Mouse (Mus musculus) left cerebral cortex, postnatal 4 days (tissue): ENCODE results near the gene Ankrd33. TPM values are rescaled to one million over a fixed set of nuclear protein-coding genes. Genes with fewer than 3 reads are reported as not detected.
A peak's percentile ranks its signal among the peaks of the same experiment; 100 is the strongest.
"Not testable (repeated sequence)": the region's sequence is repeated elsewhere in the genome, so short reads cannot be mapped to it uniquely, and the experiment has no call there.

Experiments used
- DNase-seq: peaks from one replicate; pipeline ENCODE4 v3.0.0-alpha.2; 2022
- intact Hi-C: fragments of 180-260 bp; cut with DNase I; formaldehyde crosslinking; loops from one replicate; pipeline ENCODE4 v1.15.1; 2025
- total RNA-seq, 2 experiments: library from RNA; stranded (reverse); gene quantifications; 2 replicates each; pipeline ENCODE4 v1.2.3; 2021

The Ankrd33 gene
- total RNA-seq, 2 experiments from 2014 or later, result not detected

DNA sequence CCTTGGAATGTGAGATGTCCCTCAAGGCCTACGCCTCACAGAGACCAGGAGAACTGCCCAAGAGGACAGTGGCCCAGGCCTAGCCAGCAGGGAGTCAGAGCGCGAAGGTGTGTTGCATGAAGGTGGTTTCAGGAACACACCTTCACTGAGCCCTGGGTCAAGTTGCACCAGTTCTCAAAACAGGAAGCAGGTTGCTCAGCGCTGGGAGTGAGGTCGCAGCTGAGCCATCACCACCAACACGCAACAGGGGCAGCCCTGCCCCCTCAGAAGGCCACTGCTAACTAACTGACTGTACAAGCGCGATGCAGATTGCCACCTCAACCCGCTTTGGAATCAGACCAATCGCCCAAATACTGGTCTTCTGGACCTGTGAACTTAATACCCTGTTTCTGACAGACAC is 31.1 kb upstream of the Ankrd33 start:
- DNase-seq, result no peak
- intact Hi-C loops, result no loop called here

DNA sequence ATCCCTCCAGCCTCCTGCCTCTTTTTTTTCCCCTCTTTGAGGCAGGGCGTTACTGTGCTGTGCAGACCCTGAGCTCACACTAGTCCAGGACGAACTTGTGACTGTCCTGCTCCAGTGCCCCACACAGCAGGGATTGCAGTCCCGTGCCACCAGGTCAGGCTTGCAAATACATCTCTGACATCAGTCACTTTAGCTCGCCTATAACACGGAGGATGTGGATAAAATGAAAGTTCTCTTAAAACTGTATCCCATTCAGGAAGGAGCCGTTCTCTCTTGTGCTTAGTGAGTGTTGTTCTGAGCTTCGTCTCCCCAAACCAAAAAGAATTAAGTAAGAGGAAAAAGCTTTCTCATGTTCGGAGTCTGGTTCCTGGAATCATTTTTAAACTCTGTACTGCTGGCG is 29.1 kb upstream of the Ankrd33 start:
- no peak for DNase-seq
- intact Hi-C loops, result no loop called here

DNA sequence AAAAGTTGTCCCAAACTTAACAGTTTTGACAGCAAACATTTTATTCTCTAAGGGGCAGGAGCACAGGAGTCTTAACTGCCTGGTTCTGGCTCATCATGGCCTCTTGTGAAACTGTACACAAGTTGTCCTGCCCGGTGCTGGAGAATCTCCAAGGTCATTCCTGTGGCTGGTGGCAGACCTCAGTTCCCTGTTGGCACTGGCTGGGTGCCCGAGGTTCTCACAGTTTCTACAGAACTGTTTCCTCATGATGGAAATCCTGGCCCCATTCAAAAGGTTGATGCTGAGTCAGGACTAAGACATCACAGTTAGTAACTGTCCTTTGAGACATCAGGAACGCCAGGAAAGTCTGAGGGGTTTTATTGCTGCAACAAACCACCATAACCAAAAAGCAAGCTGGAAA is 28.6 kb upstream of the Ankrd33 start:
- intact Hi-C loops, result no loop called here
- DNase-seq, result peak; percentile 60

DNA sequence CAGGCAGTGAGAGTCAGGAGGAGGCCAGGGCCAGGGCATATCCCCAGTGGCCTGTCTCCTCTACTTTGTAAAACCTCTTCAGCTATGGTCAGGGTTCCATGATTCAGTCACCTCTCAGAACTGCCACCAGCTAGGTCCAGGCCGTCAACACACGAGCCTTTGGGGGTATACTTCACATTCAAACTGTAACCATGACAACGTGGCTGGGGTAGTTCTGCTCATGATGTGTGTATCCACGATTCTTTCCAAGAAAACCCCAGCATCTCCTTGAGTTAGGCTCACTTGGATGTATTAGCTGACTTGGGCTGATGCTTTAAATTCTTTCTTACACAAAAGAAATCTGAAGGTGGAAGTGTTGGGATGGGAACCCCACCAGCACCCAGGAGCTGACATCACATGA is 27.3 kb upstream of the Ankrd33 start:
- intact Hi-C loops, result no loop called here
- no peak for DNase-seq

DNA sequence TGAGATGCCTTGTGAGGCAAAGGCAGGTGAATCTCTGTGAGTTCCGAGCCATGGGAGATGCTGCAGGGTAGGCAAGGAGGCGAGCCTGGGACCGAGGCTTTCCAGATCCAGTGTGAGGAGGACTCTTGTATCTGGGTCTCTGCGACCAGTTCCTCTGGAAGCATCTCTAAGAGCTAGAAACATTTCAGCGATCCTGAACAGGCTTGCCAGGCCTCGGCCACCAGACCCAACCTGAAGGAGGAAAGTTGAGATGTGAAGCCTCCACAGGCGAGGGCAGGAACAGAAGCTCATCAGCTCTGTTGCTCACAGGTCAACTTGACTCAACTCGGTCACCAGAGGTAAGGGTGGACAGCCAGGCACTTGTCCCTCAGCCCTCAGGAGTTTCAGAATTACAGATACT is 24.0 kb upstream of the Ankrd33 start:
- no peak for DNase-seq
- intact Hi-C loops, result no loop called here

DNA sequence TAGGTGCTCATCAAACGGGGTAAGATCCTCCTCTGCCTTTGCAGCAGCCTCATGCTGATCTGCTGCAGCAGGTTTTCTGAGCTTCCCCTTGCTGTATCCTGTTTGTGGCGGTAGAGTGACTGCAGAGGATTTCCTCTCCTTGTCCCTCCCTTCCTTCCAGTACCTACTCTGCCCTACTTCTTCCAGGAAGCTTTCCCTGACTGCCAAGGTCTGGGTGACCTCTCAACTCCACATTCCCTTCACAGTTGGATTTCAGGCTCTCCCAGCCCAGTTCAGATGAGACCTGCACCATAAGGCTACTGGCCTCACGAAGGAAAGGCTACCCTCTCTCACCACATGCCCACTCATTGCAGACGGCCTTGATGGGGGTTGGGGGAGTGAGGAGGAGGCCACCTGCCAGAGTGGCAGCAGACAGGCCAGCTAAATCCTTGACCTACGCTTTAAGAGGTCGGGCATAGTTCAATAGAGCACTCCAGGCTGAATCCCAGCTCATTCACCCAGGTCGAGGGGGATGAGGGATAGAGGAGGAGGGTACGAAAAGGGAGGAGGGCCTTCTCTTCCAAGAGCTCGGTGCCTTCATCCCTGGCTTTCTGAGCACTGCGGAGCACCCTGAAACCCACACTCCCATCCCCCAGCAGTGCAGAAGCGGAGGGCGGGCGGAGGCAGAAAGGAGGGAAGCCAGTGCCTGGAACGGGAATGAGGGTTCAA is 23.3 kb upstream of the Ankrd33 start:
- intact Hi-C loops, result no loop called here
- no peak for DNase-seq

DNA sequence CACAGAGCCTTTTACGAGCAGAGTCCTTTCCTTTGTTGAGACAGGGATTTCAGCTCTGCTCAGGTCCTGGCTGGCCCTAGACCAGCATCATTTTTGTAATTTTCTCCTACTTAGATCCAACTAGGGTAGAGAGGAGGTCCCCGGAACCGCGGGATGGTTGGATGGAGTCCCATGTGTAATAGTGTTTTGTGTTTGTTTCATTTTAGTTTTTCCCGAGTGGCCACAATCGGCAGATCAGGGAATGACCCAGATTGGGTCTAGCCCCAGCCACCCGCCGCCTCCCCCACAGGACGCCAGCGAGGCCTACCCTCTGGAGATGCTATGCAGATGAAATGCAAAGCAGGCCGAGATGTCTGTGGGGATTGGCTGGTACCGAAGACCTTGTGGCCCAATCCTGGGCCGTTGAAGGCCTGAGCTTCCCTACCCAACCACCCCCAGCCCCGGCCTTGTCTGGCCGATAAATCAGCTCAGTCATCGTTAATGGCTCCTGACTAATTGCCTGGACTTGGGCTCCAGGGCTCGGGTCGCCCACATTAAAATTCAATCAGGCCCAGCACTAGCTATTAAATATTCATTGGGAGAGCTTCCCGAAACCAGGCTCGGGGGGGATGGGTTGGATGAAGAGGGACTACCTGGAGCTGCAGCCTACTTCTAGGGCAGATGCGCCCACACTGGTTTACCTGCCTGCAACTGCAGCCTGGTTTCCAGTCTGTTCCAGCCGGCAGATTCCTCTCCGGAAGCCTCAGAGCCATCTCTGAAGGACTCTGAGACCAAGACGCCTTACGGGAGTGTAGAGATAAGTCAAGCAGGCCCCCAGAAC is 22.5 kb upstream of the Ankrd33 start:
- intact Hi-C loops, result no loop called here
- DNase-seq, result no peak

DNA sequence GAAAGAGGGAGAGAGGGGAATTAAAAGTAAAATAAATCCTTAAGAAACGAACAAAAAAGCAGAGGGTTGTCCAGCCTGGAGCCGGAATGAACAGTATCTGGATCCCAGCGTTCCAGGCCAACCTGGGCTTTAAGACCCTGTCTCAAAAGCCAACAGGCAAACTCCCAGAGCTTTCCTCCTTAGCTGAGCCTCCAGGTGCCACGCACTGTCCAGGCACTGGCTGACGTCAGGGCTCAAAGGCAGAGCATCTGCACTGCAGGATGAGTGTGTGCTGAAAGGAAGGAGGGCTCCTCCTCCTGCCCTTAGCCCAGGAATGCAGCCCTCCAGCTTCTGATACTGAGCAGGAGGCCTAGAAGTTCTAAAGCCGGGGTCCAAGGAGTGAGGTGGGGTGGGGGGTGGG is 21.6 kb upstream of the Ankrd33 start:
- intact Hi-C loops, result no loop called here
- DNase-seq, result no peak

DNA sequence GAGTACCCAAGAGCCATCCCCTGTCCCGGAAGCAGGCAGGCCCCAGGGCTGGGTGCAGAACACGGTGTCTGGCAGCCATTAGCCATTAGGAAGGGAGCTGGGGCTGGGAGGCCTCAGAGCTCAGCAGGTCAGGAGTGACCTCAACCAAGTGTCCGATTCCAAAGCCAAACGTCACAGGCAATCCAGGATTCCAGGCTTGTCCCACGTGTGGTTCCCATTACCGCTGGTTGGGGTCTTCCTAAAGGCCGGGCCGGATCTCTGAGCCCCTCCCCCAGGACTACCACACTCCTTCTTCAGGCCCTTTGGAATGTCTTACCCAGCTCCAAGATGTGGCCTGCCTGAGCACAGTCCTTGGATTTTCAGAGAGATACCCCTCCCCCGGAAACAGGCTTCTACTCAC is 20.6 kb upstream of the Ankrd33 start:
- intact Hi-C loops, result no loop called here

DNA sequence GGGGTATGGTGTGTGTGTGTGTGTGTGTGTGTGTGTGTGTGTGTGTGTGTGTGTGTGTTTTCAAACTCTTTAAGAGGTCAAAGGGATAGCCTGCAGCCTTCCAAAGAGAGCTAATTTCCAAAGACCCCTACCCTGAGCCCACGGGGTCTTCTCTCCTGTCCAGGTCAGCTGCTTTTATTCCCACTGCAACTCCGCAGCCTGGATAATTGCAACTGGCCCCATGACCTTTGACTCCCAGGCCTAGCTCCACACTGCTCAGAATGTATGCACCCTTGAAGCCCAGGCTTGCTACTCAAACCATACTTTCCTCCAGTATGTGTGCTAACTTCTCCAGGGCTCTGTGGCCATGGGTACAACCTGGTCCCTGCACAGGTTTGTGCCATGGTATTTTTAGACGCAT is 20.2 kb upstream of the Ankrd33 start:
- intact Hi-C loops, result no loop called here
- DNase-seq, result no peak

More for the DNA sequence above, 20.6 kb upstream of the Ankrd33 start:
- no peak for DNase-seq

DNA sequence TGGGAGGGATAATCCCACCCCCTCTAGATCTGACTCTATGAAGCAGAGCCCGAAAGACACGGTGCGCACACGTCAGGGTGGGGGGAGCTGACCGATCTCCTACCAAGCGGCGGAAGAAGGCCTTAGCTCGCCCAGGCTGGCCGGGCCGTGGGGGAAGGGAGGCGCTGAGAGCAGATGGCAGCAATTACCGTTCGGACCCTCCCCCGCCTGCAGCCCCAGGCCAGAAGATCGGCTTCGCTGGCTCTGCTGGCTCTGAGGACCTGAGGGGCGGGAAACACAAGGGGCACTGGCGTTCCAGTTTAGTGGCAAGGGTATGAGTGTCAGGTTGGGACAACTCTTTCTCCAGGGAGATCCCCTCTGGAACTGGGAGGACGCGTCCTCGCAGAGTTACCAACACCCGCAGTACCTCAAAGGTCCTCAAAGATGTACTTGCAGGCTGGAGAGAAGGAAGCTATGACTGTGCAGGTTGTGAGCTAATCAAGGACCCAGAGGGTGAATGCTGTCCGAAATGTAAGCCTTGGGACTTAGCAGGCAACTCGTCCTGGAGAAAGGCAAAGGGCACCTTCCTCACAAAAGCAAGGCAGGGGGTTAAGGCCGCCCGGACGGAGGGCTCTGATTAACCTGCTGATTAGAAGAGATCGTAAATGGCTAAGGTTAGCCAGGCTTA is 17.4 kb upstream of the Ankrd33 start:
- peak; percentile 91 for DNase-seq
- intact Hi-C loops, result no loop called here

DNA sequence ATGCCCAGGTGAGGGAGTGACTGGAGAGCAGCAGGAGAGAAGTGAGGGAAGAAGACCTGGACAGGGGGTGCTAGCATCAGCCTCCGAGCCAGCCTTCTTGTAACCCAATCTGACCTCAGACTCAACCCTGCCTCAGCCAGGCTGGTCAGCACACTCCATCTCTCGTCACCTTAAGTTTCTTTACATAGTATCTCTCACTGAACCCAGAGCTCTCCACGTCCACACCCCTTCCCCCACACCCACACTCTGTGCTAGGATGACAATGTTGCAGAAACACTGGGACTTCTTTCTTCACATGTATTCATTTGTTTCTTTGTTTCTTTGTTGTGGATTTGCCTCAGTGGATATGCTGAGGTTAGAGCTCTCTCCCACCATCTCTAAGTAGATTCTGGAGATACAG is 14.6 kb upstream of the Ankrd33 start:
- intact Hi-C loops, result no loop called here
- no peak for DNase-seq

DNA sequence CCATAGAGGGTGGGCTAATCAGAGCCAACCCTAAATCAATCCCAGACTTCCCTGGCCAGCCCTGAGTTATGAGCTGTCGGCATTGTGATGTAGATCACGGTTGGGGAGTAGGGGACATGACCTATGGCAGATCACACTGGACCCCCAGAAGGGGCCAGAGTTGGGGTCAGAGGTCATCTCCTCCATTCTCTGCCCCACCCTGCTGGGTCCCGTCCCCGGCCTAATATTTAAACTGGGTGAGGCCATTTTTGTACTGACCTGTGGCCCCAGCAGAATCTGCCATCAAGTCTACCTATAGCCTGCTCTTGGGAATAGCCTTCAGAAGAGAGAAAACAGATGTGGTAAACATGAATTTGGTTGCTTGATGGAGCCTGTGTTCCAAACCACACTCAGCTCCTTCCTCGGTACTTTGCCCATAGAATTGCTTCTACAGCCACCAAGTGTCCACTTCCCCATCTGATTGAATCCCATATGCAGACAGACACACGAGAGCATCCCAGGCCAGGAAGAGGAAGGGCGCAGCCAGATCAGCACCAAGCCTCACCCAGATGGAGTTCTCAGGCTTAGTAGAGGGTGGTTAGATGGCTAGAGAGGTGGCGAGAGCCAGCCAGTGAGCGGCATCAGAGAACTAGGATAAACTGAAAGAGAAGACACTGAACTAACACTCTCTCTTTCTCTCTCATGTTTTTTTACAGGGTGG is 11.8 kb upstream of the Ankrd33 start:
- DNase-seq, result no peak
- intact Hi-C loops, result no loop called here

DNA sequence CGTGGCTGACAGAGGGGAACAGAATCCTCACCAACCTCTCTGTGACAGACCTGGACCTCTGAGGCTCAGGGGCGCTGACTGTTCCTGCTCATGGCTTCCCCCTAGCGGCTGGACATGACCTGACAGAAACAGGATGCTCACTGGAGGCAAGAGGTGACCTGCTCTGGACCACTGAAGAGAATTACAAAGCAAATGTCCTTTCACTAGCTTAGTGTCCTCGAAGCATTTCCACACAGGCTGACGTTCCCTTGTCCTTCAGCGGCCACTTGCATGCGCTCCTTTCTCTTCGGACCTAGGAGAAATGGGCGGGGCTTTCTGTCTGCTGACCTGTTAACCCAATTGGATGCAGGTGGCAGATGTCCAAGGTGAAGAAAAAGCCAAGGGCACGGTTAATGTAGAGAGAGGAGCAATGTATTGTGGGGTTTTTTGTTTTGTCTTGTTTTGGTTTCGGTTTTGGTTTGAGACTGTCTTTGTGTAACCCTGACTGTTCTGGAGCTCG is 10.0 kb upstream of the Ankrd33 start:
- peak; percentile 83 for DNase-seq
- intact Hi-C loops, result no loop called here

DNA sequence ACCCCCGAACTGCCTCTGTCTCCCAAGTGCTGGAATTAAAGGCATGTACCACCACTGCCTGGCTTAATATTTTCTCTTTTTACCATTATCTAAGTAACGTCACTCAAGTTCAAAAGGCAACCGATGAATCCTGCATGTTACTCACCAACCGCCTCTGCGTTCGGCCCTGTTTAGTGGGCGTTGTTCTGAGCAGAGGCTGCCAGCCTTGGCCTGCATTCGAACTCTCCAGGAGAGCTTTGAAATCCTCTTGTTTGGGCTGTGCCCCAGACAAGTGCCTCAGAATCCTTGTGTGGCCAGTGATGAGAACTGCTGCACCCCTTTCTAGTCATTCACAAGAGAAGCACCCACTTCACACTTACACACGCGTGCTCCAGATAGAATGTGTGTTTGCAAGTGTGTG is 9.5 kb upstream of the Ankrd33 start:
- intact Hi-C loops, result no loop called here
- DNase-seq, result no peak

DNA sequence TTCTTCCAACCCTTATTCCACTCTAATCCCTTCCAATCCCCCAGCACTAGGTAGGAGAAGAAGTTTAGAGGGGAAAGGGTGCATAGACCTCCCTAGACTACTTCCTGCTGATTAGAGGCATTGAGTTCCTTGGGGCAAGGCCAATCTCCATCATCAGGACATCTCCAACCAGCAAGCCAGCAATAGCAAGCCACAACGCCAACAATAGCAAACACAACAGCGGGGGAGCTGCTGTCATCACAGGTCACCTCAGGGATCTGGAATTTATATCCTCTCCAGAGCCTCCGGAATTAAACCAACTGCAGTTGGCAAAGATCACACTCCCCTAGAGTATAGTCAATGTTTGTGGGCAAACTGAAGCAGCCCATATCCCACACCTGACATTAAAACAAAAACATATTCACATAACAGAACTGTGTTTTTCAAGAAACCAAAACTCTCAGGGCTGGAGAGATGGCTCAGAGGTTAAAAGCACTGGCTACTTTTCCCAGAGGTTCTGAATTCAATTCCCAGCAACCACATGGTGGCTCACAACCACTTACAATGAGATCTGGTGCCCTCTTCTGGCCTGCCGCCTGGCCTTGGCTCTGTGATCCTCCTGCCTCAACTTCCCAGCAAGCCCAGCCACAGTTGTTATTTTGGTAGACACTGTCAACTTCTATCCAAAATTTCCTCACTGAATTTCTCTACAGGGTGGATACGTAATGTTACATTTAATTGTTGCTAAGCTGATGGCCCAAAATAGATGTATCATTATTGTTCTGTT is 7.5 kb upstream of the Ankrd33 start:
- intact Hi-C loops, result no loop called here
- no peak for DNase-seq

DNA sequence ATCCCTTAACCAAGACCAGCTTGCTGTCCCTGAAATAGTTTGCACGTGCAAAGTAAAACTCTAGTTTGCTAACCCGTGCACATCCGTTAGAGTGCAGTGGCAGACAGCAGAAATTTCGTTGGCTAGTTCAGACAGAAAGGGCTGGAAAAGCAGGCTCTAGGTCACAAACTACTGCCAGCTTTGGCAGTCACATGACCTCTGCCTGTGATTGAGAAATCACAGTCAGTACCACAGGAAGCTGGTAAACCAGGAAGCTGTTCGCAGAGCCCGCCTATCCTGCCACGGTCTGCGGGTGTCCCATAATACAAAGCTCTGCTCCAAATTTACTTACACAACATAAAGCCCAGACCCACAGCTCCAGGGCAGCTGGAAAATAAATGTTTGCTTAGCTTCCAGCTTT is 2.4 kb upstream of the Ankrd33 start:
- intact Hi-C loops, result no loop called here
- no peak for DNase-seq

DNA sequence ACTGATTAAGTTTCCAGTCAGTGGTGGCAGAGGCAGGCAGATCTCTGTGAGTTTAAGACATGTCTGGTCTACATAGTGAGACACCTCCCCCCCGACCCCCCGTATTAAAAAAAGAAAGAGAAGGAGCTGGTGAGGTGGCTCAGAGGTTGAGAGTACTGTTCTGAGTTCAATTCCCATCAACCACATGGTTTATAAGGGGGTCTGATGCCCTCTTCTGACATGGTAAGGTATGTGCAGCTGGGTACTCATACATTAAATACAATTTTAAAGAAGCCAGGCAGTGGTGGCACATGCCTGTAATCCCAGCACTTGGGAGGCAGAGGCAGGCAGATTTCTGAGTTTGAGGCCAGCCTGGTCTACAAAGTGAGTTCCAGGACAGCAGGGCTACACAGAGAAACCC is 1.8 kb upstream of the Ankrd33 start:
- DNase-seq, intact Hi-C loops: not testable (repeated sequence)

DNA sequence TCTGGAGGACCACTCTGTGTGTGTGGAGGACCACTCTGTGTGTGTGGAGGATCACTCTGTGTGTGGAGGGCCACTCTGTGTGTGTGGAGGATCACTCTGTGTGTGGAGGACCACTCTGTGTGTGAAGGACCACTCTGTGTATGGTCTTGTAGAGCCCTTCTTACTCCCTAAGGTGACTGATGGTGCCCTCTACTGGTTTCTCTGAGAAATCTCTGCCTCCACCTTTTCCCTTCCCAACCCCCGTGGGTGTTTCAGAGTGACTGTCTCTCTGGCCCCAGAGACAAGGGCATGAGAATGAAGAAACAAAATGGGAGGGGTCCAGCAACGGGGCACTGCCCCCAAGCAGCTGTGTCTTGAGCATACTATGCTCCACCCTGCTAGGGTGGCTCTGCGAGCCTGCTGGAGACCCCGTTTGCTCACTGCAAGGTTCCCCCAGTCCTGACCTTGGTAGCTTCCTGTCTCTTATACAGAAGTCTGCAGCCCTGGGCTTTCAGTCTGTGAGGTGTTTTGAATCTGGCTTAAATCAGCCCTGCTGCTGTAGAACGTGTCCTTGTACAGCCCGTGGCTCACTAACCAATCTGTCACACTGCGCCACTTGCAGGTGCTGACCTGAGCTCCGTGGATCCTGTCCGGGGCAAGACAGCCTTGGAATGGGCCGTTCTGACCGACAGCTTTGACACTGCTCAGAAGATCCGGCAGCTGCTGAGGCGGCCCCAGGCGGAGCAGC is 3.0 kb downstream of the Ankrd33 start:
- intact Hi-C loops, result no loop called here
- DNase-seq, result no peak
